Mouse (Mus musculus) liver, embryonic 11.5 days (tissue): ENCODE results near the gene Gtpbp4. TPM values are rescaled to one million over a fixed set of nuclear protein-coding genes. Genes with fewer than 3 reads are reported as not detected.

ENCODE experiments used
- ATAC-seq: fragments of 200-750 bp; cut with Nextera tagmentation; replicated peaks from 2 replicates; pipeline ENCODE4 v1.8.0; 2017; ENCODE audit warnings: moderate number of reproducible peaks, mild to moderate bottlenecking, moderate TSS enrichment, moderate library complexity; ENCODE audit not compliant: low FRiP score
- DNase-seq: peaks from one replicate; pipeline ENCODE4 v3.0.0-alpha.2; 2017; ENCODE audit warnings: low spot score
- H3K27ac ChIP-seq: fragments of 300-500 bp; sonication (generic); 2 replicates; pipeline ENCODE4 v1.5.1; 2014; ENCODE audit warnings: mild to moderate bottlenecking, low read depth, low read length, control low read depth
- H3K27me3 ChIP-seq: fragments of 300-500 bp; sonication (generic); replicated peaks from 2 replicates; pipeline ENCODE4 v1.6.1; 2014; ENCODE audit warnings: low read length, mixed read lengths; ENCODE audit not compliant: control insufficient read depth, insufficient read depth
- H3K36me3 ChIP-seq: fragments of 300-500 bp; sonication (generic); 2 replicates; pipeline ENCODE4 v1.6.1; 2014; ENCODE audit warnings: mild to moderate bottlenecking, low read length, moderate library complexity, mixed read lengths; ENCODE audit not compliant: control insufficient read depth, insufficient read depth
- H3K4me1 ChIP-seq: fragments of 300-500 bp; sonication (generic); replicated peaks from 2 replicates; pipeline ENCODE4 v1.6.1; 2014; ENCODE audit warnings: low read length, mixed read lengths; ENCODE audit not compliant: control insufficient read depth, insufficient read depth
- H3K4me2 ChIP-seq: fragments of 300-500 bp; sonication (generic); 2 replicates; pipeline ENCODE4 v1.6.1; 2014; ENCODE audit warnings: mild to moderate bottlenecking, control low read depth, moderate library complexity
- H3K4me3 ChIP-seq: fragments of 300-500 bp; sonication (generic); 2 replicates; pipeline ENCODE4 v1.5.1; 2014; ENCODE audit warnings: low read depth, low read length, control low read depth
- H3K9ac ChIP-seq: fragments of 300-500 bp; sonication (generic); 2 replicates; pipeline ENCODE4 v1.6.1; 2014; ENCODE audit warnings: low read depth, low read length, control low read depth
- H3K9me3 ChIP-seq: fragments of 300-500 bp; sonication (generic); 2 replicates; pipeline ENCODE4 v1.6.1; 2016; ENCODE audit warnings: low read length, inconsistent platforms, mixed read lengths; ENCODE audit not compliant: control insufficient read depth
- WGBS: fragments of 180-500 bp; shearing (Covaris S2); extraction: QIAGEN DNeasy Blood & Tissue Kit; methylation state at CpG from one replicate; pipeline ENCODE4 v1.1.7; 2014; 5-methylcytosine and 5-hydroxymethylcytosine counted together
- polyA plus RNA-seq: library from polyadenylated mRNA; unstranded; fragments of >200 nt; fragmentation: Nextera tagmentation; extraction: Ambion mirVana; gene quantifications from 2 replicates; pipeline ENCODE4 v1.2.1, GENCODE M21; 2014

Gene Gtpbp4
- polyA plus RNA-seq, 1 experiment from 2014 or later, result 109 TPM

DNA sequence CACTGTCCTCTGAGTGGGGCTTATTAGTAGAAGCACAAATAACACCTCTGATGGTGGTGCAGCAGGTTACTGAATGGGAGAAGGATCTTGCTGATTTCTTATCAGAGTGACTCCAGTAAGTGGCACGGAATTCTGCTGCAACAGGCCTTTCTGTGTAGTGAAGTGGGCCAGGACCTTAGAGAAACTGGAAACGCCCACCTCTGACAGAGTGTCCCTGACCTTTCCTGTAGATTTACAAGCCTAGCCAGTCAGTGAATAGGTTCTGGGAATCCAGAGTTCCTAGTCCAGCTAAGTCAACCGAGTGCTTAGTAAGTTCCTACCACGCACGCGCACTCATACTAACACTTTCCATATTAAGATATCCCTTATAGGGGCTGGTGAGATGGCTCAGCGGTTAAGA is 25.7 kb upstream of the Gtpbp4 start:
- Histone ChIP-seq H3K36me3 (no peaks in the 10 kb centered on the region), H3K4me3 (no peak overlapping the region), H3K27me3 (no peaks in the 10 kb centered on the region), H3K4me1 (peaks cover 15% of the 10 kb centered on the region), H3K4me2 (no peak overlapping the region), H3K9me3 (no peaks in the 10 kb centered on the region), H3K9ac (no peak overlapping the region), H3K27ac (no peak overlapping the region)
- WGBS, result 85% methylated on average over 7 of the region's 7 CpGs
- no peak for DNase-seq
- no peak for ATAC-seq

DNA sequence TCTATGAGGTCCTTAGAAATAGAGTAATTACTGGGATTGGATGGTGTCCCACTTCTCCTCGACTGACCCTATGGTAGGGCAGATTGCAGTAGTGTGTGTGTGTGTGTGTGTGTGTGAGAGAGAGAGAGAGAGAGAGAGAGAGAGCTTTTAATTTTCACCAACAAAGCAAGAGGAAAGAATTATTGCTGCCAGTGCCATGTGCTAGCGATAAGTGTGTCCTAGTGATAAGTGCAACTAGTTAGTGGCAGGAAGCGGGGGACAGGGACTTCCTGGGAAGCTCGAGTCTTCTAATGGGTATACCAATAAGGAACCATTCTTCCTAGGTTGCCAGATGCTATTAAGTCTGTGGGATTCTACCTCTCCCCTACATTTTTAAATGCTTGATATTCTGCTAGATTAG is 23.8 kb upstream of the Gtpbp4 start:
- Histone ChIP-seq H3K36me3 (no peaks in the 10 kb centered on the region), H3K4me3 (no peak overlapping the region), H3K4me1 (peaks cover 15% of the 10 kb centered on the region), H3K4me2 (0 out of 2 replicates have a peak overlapping the region, but pooled peaks have one; percentile 6), H3K9me3 (no peaks in the 10 kb centered on the region), H3K9ac (no peak overlapping the region), H3K27ac (peak overlapping the region; percentile 46; the same call in 1 of the 2 replicates), H3K27me3 (no peaks in the 10 kb centered on the region)
- DNase-seq, result no peak
- 54% methylated on average over 4 of the region's 4 CpGs for WGBS
- peak; percentile 40; the same call in 1 of the 2 replicates for ATAC-seq

DNA sequence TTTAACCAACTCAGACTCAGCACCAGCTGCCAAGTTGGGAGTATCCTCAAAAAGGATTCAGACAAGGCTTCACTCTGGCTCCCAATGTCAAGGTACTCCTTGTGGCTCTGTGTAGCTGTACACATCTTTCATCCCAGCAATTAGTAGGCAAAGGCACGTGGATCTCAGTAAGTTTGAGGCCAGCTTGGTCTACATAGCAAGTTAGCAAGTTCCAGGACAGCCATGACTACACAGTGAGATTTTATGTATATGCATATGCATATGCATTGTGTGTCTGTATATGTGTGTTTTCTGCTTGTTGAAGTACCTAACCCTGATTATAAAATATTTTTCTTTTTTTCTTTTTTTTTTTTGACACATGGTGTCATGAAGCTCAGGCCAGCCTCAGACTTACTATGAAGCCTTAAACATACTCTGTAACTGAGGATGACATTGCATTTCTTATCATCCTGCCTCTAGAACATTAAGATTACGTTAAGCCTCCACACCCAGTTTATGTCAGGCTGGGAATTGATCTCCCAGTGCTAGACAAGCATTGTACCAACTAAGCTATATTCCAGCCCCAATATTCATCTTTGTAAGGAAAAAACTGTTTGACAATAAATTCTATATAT is 23.2 kb upstream of the Gtpbp4 start:
- Histone ChIP-seq H3K4me3 (no peak overlapping the region), H3K27me3 (no peaks in the 10 kb centered on the region), H3K4me2 (0 out of 2 replicates have a peak overlapping the region, but pooled peaks have one; percentile 6), H3K36me3 (no peaks in the 10 kb centered on the region), H3K27ac (0 out of 2 replicates have a peak overlapping the region, but pooled peaks have one; percentile 53), H3K4me1 (peaks cover 20% of the 10 kb centered on the region), H3K9ac (no peak overlapping the region), H3K9me3 (no peaks in the 10 kb centered on the region)
- 53% methylated on average over 2 of the region's 2 CpGs for WGBS
- ATAC-seq (peak; percentile 87), DNase-seq (no peak)

DNA sequence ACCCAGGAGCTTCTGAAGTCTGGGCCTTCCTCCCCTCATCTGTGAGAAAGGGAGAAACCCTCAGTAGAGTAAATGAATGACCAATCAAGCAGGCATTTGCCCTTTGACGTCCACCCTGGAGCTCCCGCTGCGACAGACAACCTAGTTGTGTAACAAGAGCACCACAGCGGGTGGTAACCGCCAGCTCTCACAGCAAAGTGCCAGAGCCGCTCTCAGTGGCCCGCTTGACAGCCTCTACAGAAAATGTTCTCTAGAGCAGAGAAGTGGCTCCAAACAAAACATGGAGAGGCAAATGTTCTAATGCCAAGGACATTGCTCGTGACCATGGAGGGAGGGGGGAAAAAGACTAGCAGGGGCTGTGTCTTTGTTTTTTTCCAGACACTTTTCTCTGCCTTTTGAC is 21.3 kb upstream of the Gtpbp4 start:
- H3K4me3 ChIP-seq, result no peak overlapping the region
- H3K4me2 ChIP-seq, result no peak overlapping the region
- H3K27me3 ChIP-seq, result no peaks in the 10 kb centered on the region
- ATAC-seq (no peak), DNase-seq (no peak)
- WGBS, result 39% methylated on average over 8 of the region's 8 CpGs
- no peak overlapping the region for H3K9ac ChIP-seq
- H3K27ac ChIP-seq, result no peak overlapping the region
- no peaks in the 10 kb centered on the region for H3K36me3 ChIP-seq
- no peaks in the 10 kb centered on the region for H3K9me3 ChIP-seq
- H3K4me1 ChIP-seq, result peaks cover 15% of the 10 kb centered on the region

DNA sequence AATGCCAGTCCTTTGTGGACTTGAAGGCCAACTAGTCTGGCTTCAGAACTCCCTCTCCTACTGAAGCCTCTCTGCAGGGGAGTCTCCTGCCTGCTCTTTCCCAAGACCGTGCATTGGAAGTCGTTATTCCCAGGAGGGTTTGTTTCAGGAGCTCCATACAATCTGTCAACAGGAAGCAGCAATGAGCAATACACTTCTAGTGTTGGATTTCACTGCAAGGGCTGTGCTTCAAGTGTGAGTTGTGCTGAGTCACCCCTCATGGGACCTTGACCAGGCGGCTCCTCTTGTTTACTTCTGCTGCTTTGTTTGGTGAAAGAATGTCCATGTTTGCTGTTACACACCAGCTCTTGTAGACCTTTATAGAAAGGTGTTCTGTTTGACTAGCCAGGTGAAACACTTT is 18.5 kb upstream of the Gtpbp4 start:
- Histone ChIP-seq H3K27ac (0 out of 2 replicates have a peak overlapping the region, but pooled peaks have one; percentile 17), H3K4me2 (no peak overlapping the region), H3K9ac (no peak overlapping the region), H3K36me3 (no peaks in the 10 kb centered on the region), H3K4me3 (no peak overlapping the region), H3K27me3 (no peaks in the 10 kb centered on the region), H3K4me1 (peaks cover 9% of the 10 kb centered on the region), H3K9me3 (no peaks in the 10 kb centered on the region)
- 17% methylated on average over 3 of the region's 3 CpGs for WGBS
- peak; percentile 42 for ATAC-seq
- no peak for DNase-seq

DNA sequence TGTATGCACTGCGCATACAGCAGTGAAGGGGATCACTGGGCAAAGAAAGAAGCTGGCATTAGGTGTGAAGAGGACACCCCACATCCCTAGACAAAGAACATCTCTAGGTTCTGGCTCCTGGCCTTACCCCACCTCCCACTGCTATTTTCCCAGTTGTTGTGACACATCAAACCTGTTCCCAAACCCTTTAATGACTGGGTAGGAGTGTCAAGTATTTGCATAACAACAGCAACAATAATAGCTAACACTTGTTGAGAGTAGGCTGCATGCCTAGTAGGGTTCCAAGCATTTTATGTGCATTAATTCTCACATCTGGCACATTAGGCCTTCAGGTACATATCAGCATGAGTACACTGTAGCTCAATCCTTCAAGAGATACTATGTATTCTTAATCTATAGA is 17.6 kb upstream of the Gtpbp4 start:
- Histone ChIP-seq H3K4me3 (no peak overlapping the region), H3K36me3 (no peaks in the 10 kb centered on the region), H3K9ac (no peak overlapping the region), H3K4me2 (no peak overlapping the region), H3K27me3 (no peaks in the 10 kb centered on the region), H3K4me1 (peaks cover 5% of the 10 kb centered on the region; the same call in 1 of the 2 replicates), H3K9me3 (no peaks in the 10 kb centered on the region), H3K27ac (no peak overlapping the region)
- no peak for DNase-seq
- 85% methylated on average over 1 of the region's 1 CpGs for WGBS
- ATAC-seq, result no peak

DNA sequence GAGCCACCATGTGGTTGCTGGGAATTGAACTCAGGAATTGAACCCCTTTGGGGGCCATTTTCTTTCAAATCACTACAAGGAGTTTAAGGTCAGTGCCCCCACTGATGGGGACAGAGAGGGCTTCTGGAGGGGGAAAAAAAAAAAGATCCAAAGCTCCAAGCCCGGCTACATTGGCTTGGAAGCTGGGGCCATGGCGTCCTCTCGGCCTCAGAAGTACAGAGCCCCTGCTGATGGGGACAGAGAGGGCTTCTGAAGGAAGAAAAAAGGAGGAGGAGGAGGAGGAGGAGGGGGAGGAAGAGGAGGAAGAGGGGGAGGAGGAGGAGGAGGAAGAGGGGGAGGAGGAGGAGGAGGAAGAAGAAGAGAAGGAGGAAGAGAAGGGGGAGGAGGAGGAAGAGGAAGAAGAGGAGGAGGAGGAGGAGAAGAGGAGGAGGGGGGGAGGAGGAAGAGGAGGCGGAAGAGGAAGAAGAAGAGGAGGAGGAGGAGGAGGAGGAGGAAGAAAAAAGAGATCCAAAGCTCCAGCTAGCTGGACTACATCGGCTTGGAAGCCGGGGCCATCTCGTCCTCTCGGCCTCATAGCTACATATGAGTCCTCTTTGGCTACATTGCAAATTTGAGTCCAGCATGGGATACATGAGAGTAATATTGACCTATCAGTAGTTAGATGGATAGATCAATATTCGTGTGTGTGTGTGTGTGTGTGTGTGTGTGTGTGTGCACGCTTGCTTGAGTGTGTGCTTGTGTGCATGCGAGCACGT is 15.9 kb upstream of the Gtpbp4 start:
- peak; percentile 90 for ATAC-seq
- WGBS, result 65% methylated on average over 12 of the region's 12 CpGs

DNA sequence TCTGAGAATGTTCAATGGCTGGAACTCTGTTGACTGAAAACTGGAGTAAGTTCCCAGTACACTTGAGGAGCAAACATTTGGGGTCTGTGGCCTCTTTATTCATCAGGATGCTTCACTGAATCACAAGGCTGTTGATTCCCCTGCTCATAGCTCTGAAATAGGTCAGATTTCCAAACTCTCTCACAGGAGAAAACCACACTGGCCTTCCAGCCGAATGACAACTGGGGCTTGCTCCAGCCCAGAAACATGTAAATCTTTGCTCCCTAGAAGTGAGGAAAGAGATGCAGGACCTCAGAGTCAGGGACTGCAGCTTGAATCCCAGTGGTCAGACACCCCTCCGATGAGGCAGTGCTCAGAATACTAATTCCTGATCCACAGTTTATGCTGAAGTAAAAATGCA is 7.4 kb upstream of the Gtpbp4 start:
- Histone ChIP-seq H3K4me3 (no peak overlapping the region), H3K9me3 (no peaks in the 10 kb centered on the region), H3K27me3 (no peaks in the 10 kb centered on the region), H3K36me3 (no peaks in the 10 kb centered on the region), H3K4me1 (no peaks in the 10 kb centered on the region), H3K27ac (no peak overlapping the region), H3K9ac (no peak overlapping the region), H3K4me2 (no peak overlapping the region)
- ATAC-seq, result no peak
- DNase-seq, result no peak
- 58% methylated on average over 2 of the region's 2 CpGs for WGBS

More for the DNA sequence above, 15.9 kb upstream of the Gtpbp4 start:
- no peaks in the 10 kb centered on the region for H3K36me3 ChIP-seq
- no peak overlapping the region for H3K9ac ChIP-seq
- no peaks in the 10 kb centered on the region for H3K9me3 ChIP-seq
- H3K4me3 ChIP-seq, result no peak overlapping the region
- DNase-seq, result peak; percentile 75
- H3K4me1 ChIP-seq, result peaks cover 5% of the 10 kb centered on the region; the same call in 1 of the 2 replicates
- H3K27me3 ChIP-seq, result no peaks in the 10 kb centered on the region
- no peak overlapping the region for H3K4me2 ChIP-seq
- H3K27ac ChIP-seq, result no peak overlapping the region
